Mouse (Mus musculus) heart, embryonic 10.5 days (tissue): ENCODE measurements around the gene Slc19a2. TPM values are rescaled to one million over a fixed set of nuclear protein-coding genes. Genes with fewer than 3 reads are reported as not detected.
"Not testable (repeated sequence)": the region's sequence is repeated elsewhere in the genome, so short reads cannot be mapped to it uniquely, and the experiment has no call there.

Source experiments
- DNase-seq: peaks from one replicate; pipeline ENCODE4 v3.0.0-alpha.2; 2017; ENCODE audit warnings: low spot score
- H3K27ac ChIP-seq: fragments of 300-500 bp; sonication (generic); 2 replicates; pipeline ENCODE4 v1.5.1; 2016; ENCODE audit warnings: mild to moderate bottlenecking
- H3K27me3 ChIP-seq: fragments of 300-500 bp; sonication (generic); 2 replicates; pipeline ENCODE4 v1.6.1; 2016; ENCODE audit warnings: mild to moderate bottlenecking; ENCODE audit not compliant: poor library complexity, insufficient read depth, severe bottlenecking
- H3K36me3 ChIP-seq: fragments of 300-500 bp; sonication (generic); 2 replicates; pipeline ENCODE4 v1.6.1; 2016; ENCODE audit warnings: mild to moderate bottlenecking, moderate library complexity
- H3K4me1 ChIP-seq: fragments of 300-500 bp; sonication (generic); 2 replicates; pipeline ENCODE4 v1.6.1; 2016; ENCODE audit warnings: mild to moderate bottlenecking
- H3K4me3 ChIP-seq: fragments of 300-500 bp; sonication (generic); 2 replicates; pipeline ENCODE4 v1.5.1; 2016; ENCODE audit warnings: mild to moderate bottlenecking, moderate library complexity
- H3K9me3 ChIP-seq: fragments of 300-500 bp; sonication (generic); 2 replicates; pipeline ENCODE4 v1.6.1; 2016; ENCODE audit warnings: mild to moderate bottlenecking, moderate library complexity
- WGBS: fragments of 180-500 bp; shearing (Covaris S2); methylation state at CpG from one replicate; pipeline ENCODE4 v1.1.7; 2016; 5-methylcytosine and 5-hydroxymethylcytosine counted together
- polyA plus RNA-seq: library from polyadenylated mRNA; unstranded; fragments of >200 nt; fragmentation: Nextera tagmentation; extraction: Ambion mirVana; gene quantifications from 2 replicates; pipeline ENCODE4 v1.2.1, GENCODE M21; 2016

Gene Slc19a2
- polyA plus RNA-seq = 10.2 and 11.2 TPM in 2 replicates

GRCm38 (mm10) chr1:164248465-164249331 lies at the start of gene Slc19a2:
Slc19a2 (plus strand) TSS chr1:164249046.
- peak within 1 kb of the TSS; percentile 84 for H3K4me3 ChIP-seq
- peak within 1 kb of the TSS; percentile 93 for H3K27ac ChIP-seq
- no peaks in the 10 kb centered on the region for H3K36me3 ChIP-seq
- under 1% methylated on average over 76 of the region's 79 CpGs for WGBS
- H3K4me1 ChIP-seq = peaks cover 17% of the 10 kb centered on the region
- no peaks in the 10 kb centered on the region for H3K27me3 ChIP-seq
- DNase-seq = peak; percentile 100
- H3K9me3 ChIP-seq = no peaks in the 10 kb centered on the region

GRCm38 (mm10) chr1:164199551-164199950 lies 49.3 kb upstream of the Slc19a2 start:
- H3K27me3 ChIP-seq = no peaks in the 10 kb centered on the region
- no peak overlapping the region for H3K4me3 ChIP-seq
- no peak overlapping the region for H3K27ac ChIP-seq
- no peaks in the 10 kb centered on the region for H3K36me3 ChIP-seq
- WGBS = 79% methylated on average over 4 of the region's 4 CpGs
- no peaks in the 10 kb centered on the region for H3K9me3 ChIP-seq
- no peaks in the 10 kb centered on the region for H3K4me1 ChIP-seq
- no peak for DNase-seq

- WGBS = 84% methylated on average over 2 of the region's 2 CpGs
- no peaks in the 10 kb centered on the region for H3K36me3 ChIP-seq
- H3K9me3 ChIP-seq = no peaks in the 10 kb centered on the region
- H3K27ac ChIP-seq = no peak overlapping the region
- H3K27me3 ChIP-seq = no peaks in the 10 kb centered on the region
- no peak overlapping the region for H3K4me3 ChIP-seq
- DNase-seq = no peak
- H3K4me1 ChIP-seq = no peaks in the 10 kb centered on the region
Observed at GRCm38 (mm10) chr1:164208437-164208836, 40.4 kb upstream of the Slc19a2 start.

- Histone ChIP-seq H3K9me3 (no peaks in the 10 kb centered on the region), H3K4me1 (no peaks in the 10 kb centered on the region), H3K27me3 (no peaks in the 10 kb centered on the region), H3K36me3 (no peaks in the 10 kb centered on the region), H3K27ac (no peak overlapping the region), H3K4me3 (no peak overlapping the region)
- WGBS = 86% methylated on average over 4 of the region's 4 CpGs
- no peak for DNase-seq
Observed at GRCm38 (mm10) chr1:164210899-164211298, 37.9 kb upstream of the Slc19a2 start.

GRCm38 (mm10) chr1:164212686-164213085 lies 36.2 kb upstream of the Slc19a2 start:
- Histone ChIP-seq H3K27ac (no peak overlapping the region), H3K4me3 (no peak overlapping the region), H3K27me3 (no peaks in the 10 kb centered on the region), H3K36me3 (no peaks in the 10 kb centered on the region), H3K4me1 (0 out of 2 replicates have a peak, but pooled peaks cover 6% of the 10 kb centered on the region), H3K9me3 (no peaks in the 10 kb centered on the region)
- WGBS = 81% methylated on average over 8 of the region's 8 CpGs
- no peak for DNase-seq

GRCm38 (mm10) chr1:164214190-164214589 lies 34.7 kb upstream of the Slc19a2 start:
- H3K4me3 ChIP-seq = no peak overlapping the region
- H3K36me3 ChIP-seq = no peaks in the 10 kb centered on the region
- no peaks in the 10 kb centered on the region for H3K9me3 ChIP-seq
- WGBS = 73% methylated on average over 8 of the region's 8 CpGs
- H3K27me3 ChIP-seq = no peaks in the 10 kb centered on the region
- no peak for DNase-seq
- no peak overlapping the region for H3K27ac ChIP-seq
- 0 out of 2 replicates have a peak, but pooled peaks cover 6% of the 10 kb centered on the region for H3K4me1 ChIP-seq

- H3K27me3 ChIP-seq = no peaks in the 10 kb centered on the region
- H3K9me3 ChIP-seq = no peaks in the 10 kb centered on the region
- whole genome bisulfite sequencing = 73% methylated on average over 3 of the region's 3 CpGs
- H3K27ac ChIP-seq = no peak overlapping the region
- H3K36me3 ChIP-seq = no peaks in the 10 kb centered on the region
- H3K4me3 ChIP-seq = no peak overlapping the region
- H3K4me1 ChIP-seq = 0 out of 2 replicates have a peak, but pooled peaks cover 6% of the 10 kb centered on the region
- no peak for DNase-seq
Observed at GRCm38 (mm10) chr1:164215097-164215496, 33.7 kb upstream of the Slc19a2 start.

- WGBS = 76% methylated on average over 6 of the region's 6 CpGs
- H3K4me3 ChIP-seq = no peak overlapping the region
- DNase-seq = no peak
- H3K27me3 ChIP-seq = no peaks in the 10 kb centered on the region
- no peaks in the 10 kb centered on the region for H3K9me3 ChIP-seq
- H3K36me3 ChIP-seq = no peaks in the 10 kb centered on the region
- 0 out of 2 replicates have a peak, but pooled peaks cover 6% of the 10 kb centered on the region for H3K4me1 ChIP-seq
- H3K27ac ChIP-seq = no peak overlapping the region
Observed at GRCm38 (mm10) chr1:164215540-164215939, 33.3 kb upstream of the Slc19a2 start.

GRCm38 (mm10) chr1:164217791-164218685 lies 30.8 kb upstream of the Slc19a2 start:
- 0 out of 2 replicates have a peak, but pooled peaks cover 6% of the 10 kb centered on the region for H3K4me1 ChIP-seq
- DNase-seq = no peak
- H3K27ac ChIP-seq = no peak overlapping the region
- H3K4me3 ChIP-seq = peak overlapping the region; percentile 25; the same call in 1 of the 2 replicates
- no peaks in the 10 kb centered on the region for H3K36me3 ChIP-seq
- H3K9me3 ChIP-seq = no peaks in the 10 kb centered on the region
- H3K27me3 ChIP-seq = no peaks in the 10 kb centered on the region
- WGBS = 36% methylated on average over 15 of the region's 15 CpGs

GRCm38 (mm10) chr1:164220261-164220660 lies 28.6 kb upstream of the Slc19a2 start:
- WGBS = 83% methylated on average over 4 of the region's 4 CpGs
- Histone ChIP-seq H3K9me3 (no peaks in the 10 kb centered on the region), H3K4me3 (no peak overlapping the region)

GRCm38 (mm10) chr1:164223089-164223488 lies 25.8 kb upstream of the Slc19a2 start:
- Histone ChIP-seq H3K4me3 (no peak overlapping the region), H3K4me1 (no peaks in the 10 kb centered on the region), H3K27me3 (no peaks in the 10 kb centered on the region), H3K36me3 (no peaks in the 10 kb centered on the region), H3K27ac (no peak overlapping the region), H3K9me3 (no peaks in the 10 kb centered on the region)
- no peak for DNase-seq

More at GRCm38 (mm10) chr1:164220261-164220660, 28.6 kb upstream of the Slc19a2 start:
- Histone ChIP-seq H3K4me1 (0 out of 2 replicates have a peak, but pooled peaks cover 6% of the 10 kb centered on the region), H3K36me3 (no peaks in the 10 kb centered on the region), H3K27me3 (no peaks in the 10 kb centered on the region), H3K27ac (no peak overlapping the region)
- no peak for DNase-seq

GRCm38 (mm10) chr1:164231937-164232570 lies 16.8 kb upstream of the Slc19a2 start:
- not testable (repeated sequence) for H3K36me3 ChIP-seq, H3K4me1 ChIP-seq, DNase-seq, H3K27me3 ChIP-seq, H3K27ac ChIP-seq, H3K9me3 ChIP-seq, H3K4me3 ChIP-seq
- 87% methylated on average over 2 of the region's 4 CpGs for WGBS
